Mouse (Mus musculus) liver, postnatal 0 days (tissue): ENCODE data around the gene Cog5.

Source experiments
- CTCF ChIP-seq: sonication (generic); IDR thresholded peaks from 2 replicates; pipeline ENCODE4 v1.5.1; 2016; ENCODE audit warnings: antibody characterized with exemption, low read depth
- EP300 ChIP-seq: IDR thresholded peaks from 2 replicates; pipeline ENCODE4 v1.6.1; 2016; ENCODE audit warnings: antibody characterized with exemption, low read depth, mild to moderate bottlenecking

GRCm38 (mm10) chr12:31964074-31964473 lies 309.4 kb downstream of the Cog5 start:
- TF ChIP-seq CTCF: no peak
- no peak for TF ChIP-seq EP300
